Mouse (Mus musculus) brain, embryonic 14.5 days (tissue): ENCODE results near the gene Sec61b.

Experiments used
- CTCF ChIP-seq: fragments of 200-500 bp; IDR thresholded peaks from 2 replicates; pipeline ENCODE4 v1.5.1; 2012; ENCODE audit warnings: inconsistent platforms, mild to moderate bottlenecking, moderate library complexity, borderline replicate concordance; ENCODE audit not compliant: insufficient read depth, insufficient read length; ENCODE audit errors: extremely low read depth
- POLR2A ChIP-seq: fragments of 200-500 bp; IDR thresholded peaks from 2 replicates; pipeline ENCODE4 v1.6.1; 2012; ENCODE audit warnings: mild to moderate bottlenecking, inconsistent platforms, borderline replicate concordance; ENCODE audit not compliant: poor library complexity, insufficient read depth, insufficient read length, severe bottlenecking; ENCODE audit errors: extremely low read depth

- TF ChIP-seq CTCF (peak; percentile 54; the same call in 1 of the 2 replicates), POLR2A (no peak)
Observed at GRCm38 (mm10) chr4:47521884-47522605, 47.6 kb downstream of the Sec61b start.
